1 mouse cellular context compared by ENCODE assay signal in the genomic region with DNA sequence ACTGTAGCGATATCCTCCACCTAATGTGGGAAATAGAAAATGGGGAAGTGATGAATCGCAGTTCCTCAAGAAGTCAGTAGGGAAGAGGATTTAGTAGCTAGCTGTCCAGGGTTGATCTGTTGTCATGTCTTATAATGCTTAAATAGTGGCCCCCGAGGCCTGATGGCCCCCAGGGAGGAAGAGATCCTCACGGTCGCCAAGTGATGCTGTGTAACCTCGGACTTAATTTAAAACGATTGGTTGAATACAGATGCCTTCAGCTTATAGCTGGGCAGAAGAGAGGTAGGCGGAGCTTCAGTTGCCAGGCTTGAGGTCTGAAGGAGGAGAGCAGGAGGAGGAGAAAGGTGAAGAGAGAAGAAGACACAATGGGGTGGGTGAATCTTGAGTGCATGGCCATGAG.
TF ChIP-seq lines count a peak whose summit lies in the region.

No protein-coding gene starts in this region.

TF ChIP-seq in CH12.LX, 34 proteins besides CTCF, POLR2A, EP300 and RAD21:
- TF ChIP-seq MAZ (IDR thresholded peaks at IDR 0.05; ENCODE audit: low read depth, low read length) (no peak), KAT2A (IDR thresholded peaks at IDR 0.05; ENCODE audit: insufficient replicate concordance, low read length) (no peak), BHLHE40 (IDR thresholded peaks at IDR 0.05; ENCODE audit: low read depth, low read length) (no peak), MEF2A (IDR thresholded peaks at IDR 0.05; ENCODE audit: borderline replicate concordance, low read depth, low read length) (no peak)
